Mouse (Mus musculus) forebrain, embryonic 16.5 days (tissue): ENCODE measurements around the gene Rtp4. TPM values are rescaled to one million over a fixed set of nuclear protein-coding genes. Genes with fewer than 3 reads are reported as not detected.

Experiments used
- ATAC-seq: fragments of 200-750 bp; cut with Nextera tagmentation; 2 replicates; pipeline ENCODE4 v1.8.0; 2017; ENCODE audit warnings: mild to moderate bottlenecking, moderate library complexity
- H3K27ac ChIP-seq: fragments of 300-500 bp; sonication (generic); 2 replicates; pipeline ENCODE4 v1.5.1; 2014; ENCODE audit warnings: low read length, control low read depth
- H3K27me3 ChIP-seq: fragments of 300-500 bp; sonication (generic); replicated peaks from 2 replicates; pipeline ENCODE4 v1.6.1; 2014; ENCODE audit warnings: low read length; ENCODE audit not compliant: control insufficient read depth, insufficient read depth
- H3K36me3 ChIP-seq: fragments of 300-500 bp; sonication (generic); 2 replicates; pipeline ENCODE4 v1.6.1; 2014; ENCODE audit not compliant: control insufficient read depth, insufficient read depth
- H3K4me1 ChIP-seq: fragments of 300-500 bp; sonication (generic); replicated peaks from 2 replicates; pipeline ENCODE4 v1.6.1; 2014; ENCODE audit warnings: low read length; ENCODE audit not compliant: control insufficient read depth, insufficient read depth
- H3K4me2 ChIP-seq: fragments of 300-500 bp; sonication (generic); 2 replicates; pipeline ENCODE4 v1.6.1; 2014; ENCODE audit warnings: mild to moderate bottlenecking, low read length, control low read depth
- H3K4me3 ChIP-seq: fragments of 300-500 bp; sonication (generic); replicated peaks from 2 replicates; pipeline ENCODE4 v1.5.1; 2014; ENCODE audit warnings: mild to moderate bottlenecking, low read length, control low read depth
- H3K9ac ChIP-seq: fragments of 300-500 bp; sonication (generic); replicated peaks from 2 replicates; pipeline ENCODE4 v1.6.1; 2014; ENCODE audit warnings: low read depth, low read length, control low read depth
- H3K9me3 ChIP-seq: fragments of 300-500 bp; sonication (generic); 2 replicates; pipeline ENCODE4 v1.6.1; 2016; ENCODE audit warnings: low read length; ENCODE audit not compliant: control insufficient read depth
- WGBS: fragments of 180-500 bp; shearing (Covaris S2); extraction: QIAGEN DNeasy Blood & Tissue Kit; methylation state at CpG from one replicate; pipeline ENCODE4 v1.1.7; 2014; 5-methylcytosine and 5-hydroxymethylcytosine counted together
- polyA plus RNA-seq: library from polyadenylated mRNA; unstranded; fragments of >200 nt; fragmentation: Nextera tagmentation; extraction: Ambion mirVana; gene quantifications from 2 replicates; pipeline ENCODE4 v1.2.1, GENCODE M21; 2015

Gene Rtp4
- polyA plus RNA-seq, 1 experiment from 2014 or later: 4.1 TPM

DNA sequence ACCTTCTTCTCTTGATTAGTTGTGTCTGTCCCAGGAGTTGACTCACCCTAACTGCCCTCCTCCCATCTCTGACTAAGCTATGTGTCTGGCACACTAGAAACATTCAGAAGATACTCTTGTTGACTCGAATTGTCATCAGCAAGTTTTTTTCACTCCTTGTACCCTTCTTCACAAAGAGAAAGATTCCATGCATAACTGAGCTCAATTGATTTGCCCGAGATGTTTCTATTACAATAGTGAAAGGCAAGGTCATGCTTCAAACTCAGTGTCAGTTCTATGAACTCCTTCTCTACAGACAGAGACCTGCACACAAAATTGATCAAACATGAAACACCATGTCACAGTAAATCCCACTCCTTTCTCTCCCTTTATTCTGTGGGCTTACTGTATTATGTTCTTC, 111.4 kb downstream of the Rtp4 start:
- no peaks in the 10 kb centered on the region for H3K4me1 ChIP-seq
- ATAC-seq: no peak
- no peak overlapping the region for H3K27ac ChIP-seq
- H3K27me3 ChIP-seq: no peaks in the 10 kb centered on the region
- H3K9me3 ChIP-seq: no peaks in the 10 kb centered on the region
- H3K9ac ChIP-seq: no peak overlapping the region
- no peaks in the 10 kb centered on the region for H3K36me3 ChIP-seq
- WGBS: 80% methylated on average over 2 of the region's 2 CpGs
- H3K4me2 ChIP-seq: no peak overlapping the region
- no peak overlapping the region for H3K4me3 ChIP-seq

DNA sequence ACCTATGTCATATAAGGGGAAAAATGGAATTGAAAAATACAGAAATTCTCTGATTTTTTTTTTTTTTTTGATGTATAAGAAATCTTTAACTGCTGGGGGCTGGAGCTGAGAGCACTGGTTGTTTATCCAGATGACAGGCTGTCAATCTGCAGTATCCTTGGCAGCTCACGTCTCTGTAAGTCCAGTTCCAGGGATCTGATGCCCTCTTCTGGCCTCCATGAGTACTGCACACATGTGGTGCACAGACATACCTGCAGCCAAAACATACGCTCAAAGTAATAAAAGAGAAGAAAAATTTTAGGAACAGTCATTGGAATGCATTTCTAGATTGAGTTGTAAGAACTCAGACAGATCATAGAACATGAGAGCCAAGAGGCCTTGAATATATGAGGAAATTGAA, 112.6 kb downstream of the Rtp4 start:
- Histone ChIP-seq H3K9me3 (no peaks in the 10 kb centered on the region), H3K4me3 (no peak overlapping the region), H3K27me3 (no peaks in the 10 kb centered on the region), H3K4me1 (no peaks in the 10 kb centered on the region), H3K4me2 (no peak overlapping the region), H3K9ac (no peak overlapping the region), H3K27ac (no peak overlapping the region), H3K36me3 (no peaks in the 10 kb centered on the region)
- WGBS: 67% methylated on average over 2 of the region's 2 CpGs
- ATAC-seq: no peak

DNA sequence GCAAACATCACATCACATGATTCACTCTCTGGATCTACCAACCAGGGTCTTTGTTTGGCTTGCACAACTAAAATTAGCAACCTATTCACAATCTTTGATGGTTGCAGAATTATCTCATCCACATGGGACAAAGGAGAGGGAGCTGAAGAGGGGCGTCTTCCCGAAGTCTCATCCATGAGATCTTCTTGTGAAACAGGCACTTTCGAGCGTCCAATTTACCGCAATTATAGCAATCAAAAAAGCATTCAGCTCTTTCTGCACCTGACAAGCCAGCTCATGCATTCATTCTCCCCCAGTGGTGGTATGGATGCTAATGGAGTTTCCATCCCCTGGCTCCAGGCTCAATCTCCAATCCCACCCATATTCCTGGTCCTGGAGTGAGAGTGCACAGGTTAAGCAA, 132.9 kb downstream of the Rtp4 start:
- peak; percentile 79 for ATAC-seq
- Histone ChIP-seq H3K9me3 (no peaks in the 10 kb centered on the region), H3K36me3 (no peaks in the 10 kb centered on the region), H3K4me2 (no peak overlapping the region), H3K4me3 (no peak overlapping the region), H3K27me3 (no peaks in the 10 kb centered on the region), H3K4me1 (no peaks in the 10 kb centered on the region), H3K27ac (peak overlapping the region; percentile 10; the same call in 1 of the 2 replicates), H3K9ac (no peak overlapping the region)
- 67% methylated on average over 5 of the region's 5 CpGs for WGBS

DNA sequence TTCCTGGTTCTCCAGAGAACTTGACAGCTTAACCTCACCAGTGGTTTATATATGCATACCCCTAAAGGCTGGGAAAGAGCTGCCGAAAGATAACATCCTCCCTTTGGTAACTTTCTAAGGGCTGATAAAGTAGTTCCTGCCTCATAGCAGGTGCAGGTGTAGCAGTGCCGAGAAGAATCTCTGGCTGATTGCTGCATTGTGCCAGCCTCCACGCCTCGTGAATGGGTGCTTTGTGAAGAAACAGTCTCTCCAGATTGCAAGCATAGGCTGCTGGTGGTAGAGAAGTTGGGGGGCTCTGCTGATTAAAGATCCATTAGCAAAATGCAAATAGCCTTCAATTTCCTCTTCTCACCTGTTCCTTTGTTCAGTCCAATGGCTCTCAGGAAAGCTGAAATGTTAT, 133.4 kb downstream of the Rtp4 start:
- no peaks in the 10 kb centered on the region for H3K27me3 ChIP-seq
- H3K4me2 ChIP-seq: no peak overlapping the region
- ATAC-seq: peak; percentile 79
- no peak overlapping the region for H3K9ac ChIP-seq
- no peak overlapping the region for H3K4me3 ChIP-seq
- WGBS: 57% methylated on average over 4 of the region's 4 CpGs
- no peaks in the 10 kb centered on the region for H3K4me1 ChIP-seq
- no peaks in the 10 kb centered on the region for H3K36me3 ChIP-seq
- H3K27ac ChIP-seq: peak overlapping the region; percentile 10
- no peaks in the 10 kb centered on the region for H3K9me3 ChIP-seq

DNA sequence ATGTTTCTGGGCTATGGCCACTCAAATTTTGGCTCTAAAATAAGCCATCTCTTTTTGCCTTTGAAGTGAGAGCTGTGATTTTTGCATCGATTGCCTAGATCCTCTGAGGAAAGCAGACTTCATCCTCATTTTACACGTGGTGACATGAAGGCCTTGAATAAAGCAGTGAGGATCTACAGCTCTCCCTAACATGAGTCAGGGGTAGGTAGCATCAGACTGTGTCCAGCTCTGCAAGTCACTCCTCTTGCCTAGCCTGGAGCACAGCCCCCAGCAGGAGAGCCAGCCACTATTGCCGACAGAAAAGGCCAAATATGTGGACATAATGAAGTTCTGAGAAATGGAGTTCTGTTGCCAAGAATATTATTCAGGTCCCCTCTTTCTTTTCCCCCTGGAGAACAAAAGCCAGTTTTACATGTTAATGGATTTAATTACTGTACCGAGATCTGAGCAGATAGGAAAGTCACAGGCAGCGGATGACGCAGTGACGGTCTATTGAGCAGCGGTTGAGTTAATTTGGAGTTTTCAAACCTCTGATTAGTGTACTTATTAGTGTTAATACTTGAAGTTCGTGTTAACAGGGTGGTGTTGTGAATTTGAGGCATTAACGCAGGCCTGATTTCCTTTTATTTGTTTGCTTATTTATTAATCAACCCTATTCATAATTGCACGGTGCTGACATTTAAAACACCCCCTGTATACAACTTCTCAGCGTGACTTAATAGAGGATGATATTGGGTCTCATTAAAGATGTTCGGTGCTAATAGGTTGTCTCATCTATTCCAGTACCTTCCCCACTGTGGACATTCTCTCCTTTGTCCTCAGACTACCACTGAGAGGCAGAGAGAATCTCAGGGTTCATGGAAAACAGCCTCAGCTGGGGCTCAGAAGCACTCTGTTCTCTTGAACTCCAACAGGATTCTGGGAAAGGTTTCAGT, 139.8 kb downstream of the Rtp4 start:
- peak; percentile 67 for ATAC-seq
- WGBS: 17% methylated on average over 13 of the region's 13 CpGs
- H3K27me3 ChIP-seq: no peaks in the 10 kb centered on the region

More for the DNA sequence above, 139.8 kb downstream of the Rtp4 start:
- Histone ChIP-seq H3K36me3 (no peaks in the 10 kb centered on the region), H3K4me1 (peaks cover 10% of the 10 kb centered on the region; the same call in 1 of the 2 replicates), H3K9ac (no peak overlapping the region), H3K27ac (no peak overlapping the region), H3K4me3 (no peak overlapping the region), H3K9me3 (no peaks in the 10 kb centered on the region), H3K4me2 (no peak overlapping the region)

Other genes starting within 250 kb of the Rtp4 start
- 0.42 TPM in 1 of 2 replicates, not detected in the other for gene Rtp1, start 91.2 kb upstream of the Rtp4 start, polyA plus RNA-seq
- gene Masp1, start 524 bp downstream of the Rtp4 start, polyA plus RNA-seq: 46.1 and 51.3 TPM in 2 replicates